Mouse (Mus musculus): ENCODE measurements around the gene Nacc1. TPM values are rescaled to one million over a fixed set of nuclear protein-coding genes. Genes with fewer than 3 reads are reported as not detected.

The Nacc1 gene
- total and polyA plus RNA-seq, 3 experiments, result 42.5 to 106 TPM; not detected in 1

- H3K4me3 ChIP-seq (ENCODE audit: control insufficient read depth in 1 of 2, insufficient read depth in 1 of 2, low read depth in 2 of 2, low read length in 2 of 2), result no peak overlapping the region
- no peak for TF ChIP-seq POLR2AphosphoS2 (IDR thresholded peaks at IDR 0.05; ENCODE audit: low read length)
- H3K36me3 ChIP-seq (ENCODE audit: control insufficient read depth in 1 of 2, insufficient read depth in 2 of 2, low read length in 2 of 2), result peaks cover 0 to 4% of the 10 kb centered on the region in 2 experiments; a peak in 2 of 4 replicates
- no peak overlapping the region for H3K27ac ChIP-seq (ENCODE audit: control insufficient read depth, low read depth, low read length)
- no peak for DNase-seq (ENCODE audit: low read depth, low spot score)
- peaks cover 0 to 2% of the 10 kb centered on the region in 2 experiments; a peak in 1 of 4 replicates for H3K4me1 ChIP-seq (ENCODE audit: control insufficient read depth in 1 of 2, insufficient read depth in 2 of 2, low read length in 2 of 2)
- no peaks in the 10 kb centered on the region for H3K9me3 ChIP-seq (replicated peaks; ENCODE audit: insufficient read depth, low read length)
- no peaks in the 10 kb centered on the region for H3K27me3 ChIP-seq (ENCODE audit: control insufficient read depth in 1 of 2, insufficient read depth in 2 of 2, low read length in 2 of 2)
- no peaks in the 10 kb centered on the region for H3K79me2 ChIP-seq (ENCODE audit: control insufficient read depth, insufficient read depth, low read length, poor library complexity)
- no peak overlapping the region for H3K9ac ChIP-seq (ENCODE audit: control insufficient read depth, low read depth, low read length, poor library complexity, severe bottlenecking)
Measured at GRCm38 (mm10) chr8:84713381-84713780, 25.7 kb upstream of the Nacc1 start.

DNA sequence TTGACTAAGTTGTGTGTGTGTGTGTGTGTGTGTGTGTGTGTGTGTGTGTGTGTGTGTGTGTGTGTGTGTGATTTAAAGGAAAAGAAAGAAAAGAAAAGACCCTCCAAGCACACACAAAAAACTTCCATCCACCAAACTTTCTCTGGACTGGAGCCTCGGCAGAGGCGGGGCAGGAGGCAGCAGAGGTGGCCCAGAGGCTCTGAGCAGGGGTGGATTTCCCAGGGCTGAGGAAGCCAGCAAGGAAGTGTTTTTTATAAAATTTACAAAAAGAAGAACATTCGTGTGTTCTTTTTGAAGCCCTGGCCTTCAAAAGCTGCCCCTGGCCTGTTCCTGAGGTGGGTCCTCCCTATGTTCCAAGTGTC, 25.1 kb upstream of the Nacc1 start:
- H3K36me3 ChIP-seq (ENCODE audit: control insufficient read depth in 1 of 2, insufficient read depth in 2 of 2, low read length in 2 of 2), result peaks cover 0 to 4% of the 10 kb centered on the region in 2 experiments; a peak in 2 of 4 replicates
- H3K9me3 ChIP-seq (replicated peaks; ENCODE audit: insufficient read depth, low read length), result no peaks in the 10 kb centered on the region
- no peaks in the 10 kb centered on the region for H3K79me2 ChIP-seq (ENCODE audit: control insufficient read depth, insufficient read depth, low read length, poor library complexity)
- H3K9ac ChIP-seq (ENCODE audit: control insufficient read depth, low read depth, low read length, poor library complexity, severe bottlenecking), result no peak overlapping the region
- H3K27me3 ChIP-seq (ENCODE audit: control insufficient read depth in 1 of 2, insufficient read depth in 2 of 2, low read length in 2 of 2), result no peaks in the 10 kb centered on the region
- no peak for TF ChIP-seq TCF12 (IDR thresholded peaks at IDR 0.05; ENCODE audit: low read depth, low read length)
- TF ChIP-seq MAX (IDR thresholded peaks at IDR 0.05; ENCODE audit: low read length), result no peak
- TF ChIP-seq CHD2 (IDR thresholded peaks at IDR 0.05; ENCODE audit: low read length), result no peak
- TF ChIP-seq ZNF384 (IDR thresholded peaks at IDR 0.05; ENCODE audit: low read depth, low read length), result no peak
- TF ChIP-seq GATA1 (IDR thresholded peaks at IDR 0.05; ENCODE audit: low read depth, low read length), result no peak
- TF ChIP-seq TBP (IDR thresholded peaks at IDR 0.05; ENCODE audit: low read depth, low read length), result no peak
- no peak for TF ChIP-seq BHLHE40 (IDR thresholded peaks at IDR 0.05; ENCODE audit: borderline replicate concordance, low read depth, low read length)
- no peak for TF ChIP-seq EP300 (IDR thresholded peaks at IDR 0.05; ENCODE audit: low read depth in 1 of 2, low read length in 2 of 2)
- TF ChIP-seq MYC (IDR thresholded peaks at IDR 0.05; ENCODE audit: low read depth, low read length), result no peak
- TF ChIP-seq CTCF (IDR thresholded peaks at IDR 0.05 in 2 of 3, conservative IDR thresholded peaks at IDR 0.05 in 1 of 3; ENCODE audit: control insufficient read depth in 1 of 3, insufficient read depth in 1 of 3, low read depth in 2 of 3, low read length in 3 of 3, poor library complexity in 1 of 3, severe bottlenecking in 1 of 3), result no peak
- TF ChIP-seq USF1 (IDR thresholded peaks at IDR 0.05; ENCODE audit: low read depth, low read length), result no peak
- TF ChIP-seq ZMIZ1 (IDR thresholded peaks at IDR 0.05; ENCODE audit: low read depth, low read length), result no peak
- no peak for TF ChIP-seq TAL1 (IDR thresholded peaks at IDR 0.05; ENCODE audit: low read length)
- no peak for TF ChIP-seq RCOR1 (IDR thresholded peaks at IDR 0.05; ENCODE audit: low read depth, low read length)
- TF ChIP-seq MXI1 (IDR thresholded peaks at IDR 0.05; ENCODE audit: low read depth, low read length), result no peak
- TF ChIP-seq ZC3H11A (IDR thresholded peaks at IDR 0.05; ENCODE audit: low read depth, low read length), result no peak
- TF ChIP-seq USF2 (IDR thresholded peaks at IDR 0.05; ENCODE audit: borderline replicate concordance in 1 of 2, insufficient read depth in 1 of 2, low read depth in 1 of 2, low read length in 2 of 2), result no peak
- no peak for TF ChIP-seq UBTF (IDR thresholded peaks at IDR 0.05; ENCODE audit: borderline replicate concordance, insufficient read depth, low read depth, low read length)
- no peak for TF ChIP-seq NELFE (IDR thresholded peaks at IDR 0.05; ENCODE audit: low read depth, low read length)
- no peak for TF ChIP-seq KAT2A (conservative IDR thresholded peaks at IDR 0.05; ENCODE audit: low read depth, low read length)
- H3K4me3 ChIP-seq (ENCODE audit: control insufficient read depth in 1 of 2, insufficient read depth in 1 of 2, low read depth in 2 of 2, low read length in 2 of 2), result no peak overlapping the region
- peaks cover 0 to 2% of the 10 kb centered on the region in 2 experiments; a peak in 1 of 4 replicates for H3K4me1 ChIP-seq (ENCODE audit: control insufficient read depth in 1 of 2, insufficient read depth in 2 of 2, low read length in 2 of 2)
- no peak for DNase-seq (ENCODE audit: low read depth, low spot score)
- H3K27ac ChIP-seq (ENCODE audit: control insufficient read depth, low read depth, low read length), result no peak overlapping the region
